Mouse (Mus musculus) G1E (cell line): Measurements from ENCODE around the gene Boll. TPM values are rescaled to one million over a fixed set of nuclear protein-coding genes. Genes with fewer than 3 reads are reported as not detected.

Source experiments
- ATAC-seq: 2 replicates; pipeline ENCODE4 v1.8.0; 2016; ENCODE audit warnings: mild to moderate bottlenecking; ENCODE audit not compliant: insufficient number of reproducible peaks, poor library complexity, low FRiP score, severe bottlenecking; ENCODE audit errors: extremely low read depth
- DNase-seq: peaks from one replicate; pipeline ENCODE4 v3.0.0; 2012; ENCODE audit warnings: low spot score
- H3K27me3 ChIP-seq: 2 replicates; pipeline ENCODE4 v1.6.1; 2012; ENCODE audit warnings: mild to moderate bottlenecking, low read length, inconsistent platforms; ENCODE audit not compliant: insufficient read depth
- H3K36me3 ChIP-seq: replicated peaks from 2 replicates; pipeline ENCODE3; 2012; ENCODE audit warnings: mild to moderate bottlenecking, inconsistent platforms
- H3K4me1 ChIP-seq: 2 replicates; pipeline ENCODE4 v1.6.1; 2012; ENCODE audit warnings: low read depth, low read length, inconsistent platforms, mixed read lengths; ENCODE audit not compliant: insufficient read depth
- H3K4me3 ChIP-seq: 2 replicates; pipeline ENCODE4 v1.5.1; 2012; ENCODE audit warnings: low read depth, mild to moderate bottlenecking, inconsistent platforms, low read length, moderate library complexity, mixed read lengths
- H3K9me3 ChIP-seq: replicated peaks from 2 replicates; pipeline ENCODE4 v1.6.1; 2012; ENCODE audit warnings: inconsistent platforms
- CTCF ChIP-seq: IDR thresholded peaks from 2 replicates; pipeline ENCODE4 v1.5.1; 2012; ENCODE audit warnings: low read depth, low read length, inconsistent platforms, mixed read lengths
- GATA1 ChIP-seq: IDR thresholded peaks from 2 replicates; pipeline ENCODE4 v1.6.1; 2012; ENCODE audit warnings: borderline replicate concordance, low read length, inconsistent platforms, mixed read lengths
- GATA2 ChIP-seq: IDR thresholded peaks from 2 replicates; pipeline ENCODE4 v1.6.1; 2012; ENCODE audit warnings: low read depth, low read length, inconsistent platforms, borderline replicate concordance
- POLR2AphosphoS5 ChIP-seq: IDR thresholded peaks from 2 replicates; pipeline ENCODE4 v1.6.1; 2012; ENCODE audit warnings: low read depth, low read length, inconsistent platforms; ENCODE audit not compliant: insufficient replicate concordance
- TAL1 ChIP-seq: conservative IDR thresholded peaks from 2 replicates; pipeline ENCODE4 v1.6.1; 2012; ENCODE audit warnings: low read depth, low read length, inconsistent platforms, mixed read lengths
- polyA plus RNA-seq: library from polyadenylated mRNA; stranded (reverse); fragments of >175 nt; gene quantifications from 2 replicates; pipeline ENCODE4 v1.2.3, GENCODE M21; 2012
- total RNA-seq, 2 experiments: library from RNA; stranded (forward) in 1 of 2; stranded (reverse) in 1 of 2; fragments of 200-1000 nt in 1 of 2; fragments of >200 nt in 1 of 2; fragmentation: Nextera tagmentation in 1 of 2; gene quantifications; 2 replicates each; pipeline ENCODE4 v1.2.3; 2014 to 2017

The Boll gene
- total and polyA plus RNA-seq, 3 experiments: 0.16 TPM; not detected in 2

DNA sequence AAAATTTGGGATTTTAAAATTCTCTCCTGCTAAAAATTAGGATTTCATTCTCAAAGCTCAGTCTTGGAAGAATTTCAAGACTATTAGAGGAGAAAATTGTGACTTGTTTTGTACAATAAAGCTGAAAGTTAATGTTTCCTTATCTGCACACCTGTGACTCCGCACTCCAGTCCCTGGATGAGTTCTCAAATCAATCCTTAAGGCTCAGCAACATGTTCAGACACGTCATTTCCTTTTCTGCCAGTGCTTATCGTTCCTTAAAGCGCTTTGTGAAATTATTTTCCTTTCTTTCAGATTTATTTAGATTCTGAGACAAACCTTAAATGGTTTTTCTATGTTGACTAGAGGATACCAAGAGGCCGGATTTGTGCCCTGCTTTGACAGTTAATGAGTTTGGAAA lies 126.8 kb downstream of the Boll start:
- DNase-seq (peak; percentile 19), ATAC-seq (no peak)
- Histone ChIP-seq H3K9me3 (no peaks in the 10 kb centered on the region), H3K4me3 (peak overlapping the region; percentile 86), H3K27me3 (peaks cover 6% of the 10 kb centered on the region), H3K36me3 (peaks cover 21% of the 10 kb centered on the region), H3K4me1 (peaks cover 44% of the 10 kb centered on the region)
- TF ChIP-seq TAL1 (no peak), GATA2 (no peak), CTCF (no peak), GATA1 (no peak), POLR2AphosphoS5 (no peak)

DNA sequence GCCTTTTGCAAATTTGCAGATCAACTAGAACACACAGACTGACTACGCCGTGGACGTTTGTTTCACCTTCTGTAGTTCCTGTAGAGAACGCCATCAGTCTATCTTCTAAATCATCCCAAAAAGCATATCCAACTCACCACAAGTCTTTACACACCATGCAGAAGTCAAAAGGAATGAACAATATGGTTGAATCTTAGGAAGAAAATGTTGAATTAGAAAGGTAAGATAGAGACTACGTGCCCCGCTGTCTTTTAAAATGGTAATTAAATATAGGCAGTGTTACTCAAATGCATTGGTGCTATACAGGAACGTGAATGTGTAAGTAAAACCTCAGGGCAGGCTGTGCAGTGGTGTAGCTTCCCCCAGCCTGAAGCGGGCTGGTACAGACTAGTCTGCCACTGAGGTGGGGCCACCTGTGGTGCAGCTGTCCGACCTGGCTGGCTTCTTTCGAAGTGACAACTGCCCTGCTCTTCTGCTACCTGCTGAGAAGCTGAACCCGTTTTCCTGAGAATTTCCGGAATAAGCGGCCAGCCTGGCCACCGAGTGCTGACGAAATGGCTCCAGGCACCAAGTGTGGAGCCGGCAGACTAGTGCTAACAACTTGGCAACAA lies 128.3 kb downstream of the Boll start:
- H3K4me1 ChIP-seq: peaks cover 30% of the 10 kb centered on the region
- DNase-seq (no peak), ATAC-seq (no peak)
- no peak overlapping the region for H3K4me3 ChIP-seq
- H3K36me3 ChIP-seq: peaks cover 7% of the 10 kb centered on the region
- H3K27me3 ChIP-seq: peaks cover 11% of the 10 kb centered on the region
- no peaks in the 10 kb centered on the region for H3K9me3 ChIP-seq
- TF ChIP-seq TAL1: no peak

DNA sequence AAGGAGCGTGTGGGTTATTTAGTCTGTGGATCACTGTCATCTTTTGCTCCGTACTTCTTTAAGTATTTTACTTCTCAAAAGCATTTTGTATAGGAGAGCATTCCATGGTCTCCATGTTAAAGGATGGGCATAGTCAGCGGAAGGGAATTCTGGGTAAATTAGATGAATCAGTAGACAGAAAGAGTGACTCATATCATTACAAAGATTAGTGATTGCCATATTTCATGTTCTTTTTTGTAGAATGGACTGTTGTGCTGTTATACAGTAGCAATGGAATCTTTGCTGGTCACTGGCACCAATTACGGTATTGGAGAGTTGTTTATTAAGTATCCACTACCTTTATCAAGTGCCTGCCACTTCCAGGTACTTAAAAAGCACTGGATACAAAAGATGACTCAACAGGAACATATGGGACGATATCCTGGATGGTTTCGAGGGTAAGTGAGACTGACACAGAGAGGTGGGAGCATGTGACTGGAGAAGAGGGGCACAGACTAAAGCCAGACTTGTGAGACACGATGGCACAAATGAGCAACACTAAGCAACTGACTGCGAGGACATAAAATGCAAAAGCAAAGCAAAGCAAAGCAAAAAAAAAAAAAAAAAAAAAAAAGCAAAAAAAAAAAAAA lies 134.9 kb downstream of the Boll start:
- Histone ChIP-seq H3K4me3 (no peak overlapping the region), H3K36me3 (no peaks in the 10 kb centered on the region), H3K4me1 (no peaks in the 10 kb centered on the region; the same call in 1 of the 2 replicates), H3K9me3 (no peaks in the 10 kb centered on the region), H3K27me3 (peaks cover 30% of the 10 kb centered on the region)
- no peak for DNase-seq
- no peak for ATAC-seq
- TF ChIP-seq POLR2AphosphoS5: no peak
- TF ChIP-seq TAL1: no peak
- TF ChIP-seq GATA1: no peak

DNA sequence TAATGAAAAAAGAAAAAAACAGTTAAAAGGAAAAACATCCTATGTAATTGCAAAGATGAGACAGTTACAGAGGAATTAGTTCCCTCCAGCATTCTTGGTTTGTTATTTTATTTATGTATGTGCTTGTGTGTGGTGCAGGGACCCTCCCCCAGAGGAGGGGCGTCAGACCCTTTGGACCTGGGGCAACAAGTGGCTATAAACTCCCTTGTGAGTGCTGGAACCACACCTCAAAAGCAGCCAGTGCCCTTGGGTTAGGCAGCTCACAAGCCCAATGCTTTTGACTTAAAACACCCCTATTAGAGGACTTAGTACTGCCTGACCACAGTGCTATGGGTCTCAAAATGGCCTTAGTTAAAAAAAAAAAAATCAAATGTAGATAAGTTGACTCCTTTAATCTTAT lies 135.9 kb downstream of the Boll start:
- DNase-seq: no peak
- TF ChIP-seq GATA2 (no peak), GATA1 (no peak), CTCF (no peak), TAL1 (no peak), POLR2AphosphoS5 (no peak)

GRCm38 (mm10) chr1:55226011-55226857 lies 137.0 kb downstream of the Boll start, which contains the start of gene Rftn2:
Gene Rftn2 (minus strand): TSS chr1:55226782.
- Histone ChIP-seq H3K27me3 (peaks cover 27% of the 10 kb centered on the region), H3K4me1 (no peaks in the 10 kb centered on the region; the same call in 1 of the 2 replicates), H3K4me3 (no peak within 1 kb of the TSS), H3K9me3 (no peaks in the 10 kb centered on the region), H3K36me3 (no peaks in the 10 kb centered on the region)
- DNase-seq (no peak), ATAC-seq (no peak)
- no peak for TF ChIP-seq GATA1
- TF ChIP-seq POLR2AphosphoS5: no peak
- TF ChIP-seq CTCF: no peak

More for the DNA sequence above, 135.9 kb downstream of the Boll start:
- Histone ChIP-seq H3K27me3 (peaks cover 27% of the 10 kb centered on the region), H3K9me3 (no peaks in the 10 kb centered on the region), H3K4me3 (no peak overlapping the region), H3K4me1 (no peaks in the 10 kb centered on the region; the same call in 1 of the 2 replicates), H3K36me3 (no peaks in the 10 kb centered on the region)
- no peak for ATAC-seq

GRCm38 (mm10) chr1:55225398-55225797 lies 137.9 kb downstream of the Boll start:
- DNase-seq (no peak), ATAC-seq (no peak)
- no peak for TF ChIP-seq GATA2
- no peak for TF ChIP-seq POLR2AphosphoS5
- no peak for TF ChIP-seq CTCF
- TF ChIP-seq TAL1: no peak
- no peak for TF ChIP-seq GATA1
- H3K36me3 ChIP-seq: no peaks in the 10 kb centered on the region
- no peak overlapping the region for H3K4me3 ChIP-seq
- no peaks in the 10 kb centered on the region for H3K9me3 ChIP-seq
- no peaks in the 10 kb centered on the region; the same call in 1 of the 2 replicates for H3K4me1 ChIP-seq
- H3K27me3 ChIP-seq: peaks cover 27% of the 10 kb centered on the region
